Mouse (Mus musculus) embryonic facial prominence, embryonic 12.5 days (tissue): ENCODE measurements at regions not wholly inside any gene's neighbourhood (a gene's known extent, or its start where the extent isn't known, plus 50 kb on each side); places are given as distances from the start of the nearest gene placed in this dataset.

Experiments
- ATAC-seq: fragments of 200-750 bp; cut with Nextera tagmentation; 2 replicates; pipeline ENCODE4 v1.8.0; 2017; ENCODE audit not compliant: insufficient number of reproducible peaks, insufficient read depth, low FRiP score, low TSS enrichment
- H3K27ac ChIP-seq: fragments of 300-500 bp; sonication (generic); 2 replicates; pipeline ENCODE4 v1.5.1; 2016; ENCODE audit warnings: mild to moderate bottlenecking
- H3K27me3 ChIP-seq: fragments of 300-500 bp; sonication (generic); 2 replicates; pipeline ENCODE4 v1.6.1; 2016; ENCODE audit warnings: mild to moderate bottlenecking, moderate library complexity
- H3K36me3 ChIP-seq: fragments of 300-500 bp; sonication (generic); 2 replicates; pipeline ENCODE4 v1.6.1; 2016; ENCODE audit warnings: mild to moderate bottlenecking
- H3K4me1 ChIP-seq: fragments of 300-500 bp; sonication (generic); 2 replicates; pipeline ENCODE4 v1.6.1; 2016
- H3K4me2 ChIP-seq: fragments of 300-500 bp; sonication (generic); replicated peaks from 2 replicates; pipeline ENCODE4 v1.6.1; 2016; ENCODE audit warnings: mild to moderate bottlenecking, moderate library complexity
- H3K4me3 ChIP-seq: fragments of 300-500 bp; sonication (generic); 2 replicates; pipeline ENCODE4 v1.5.1; 2016; ENCODE audit warnings: mild to moderate bottlenecking
- H3K9ac ChIP-seq: fragments of 300-500 bp; sonication (generic); 2 replicates; pipeline ENCODE4 v1.6.1; 2016; ENCODE audit warnings: mild to moderate bottlenecking, moderate library complexity
- H3K9me3 ChIP-seq: fragments of 300-500 bp; sonication (generic); 2 replicates; pipeline ENCODE4 v1.6.1; 2016; ENCODE audit warnings: mild to moderate bottlenecking, moderate library complexity
- WGBS: fragments of 180-500 bp; shearing (Covaris S2); methylation state at CpG from one replicate; pipeline ENCODE4 v1.1.7; 2016; 5-methylcytosine and 5-hydroxymethylcytosine counted together

DNA sequence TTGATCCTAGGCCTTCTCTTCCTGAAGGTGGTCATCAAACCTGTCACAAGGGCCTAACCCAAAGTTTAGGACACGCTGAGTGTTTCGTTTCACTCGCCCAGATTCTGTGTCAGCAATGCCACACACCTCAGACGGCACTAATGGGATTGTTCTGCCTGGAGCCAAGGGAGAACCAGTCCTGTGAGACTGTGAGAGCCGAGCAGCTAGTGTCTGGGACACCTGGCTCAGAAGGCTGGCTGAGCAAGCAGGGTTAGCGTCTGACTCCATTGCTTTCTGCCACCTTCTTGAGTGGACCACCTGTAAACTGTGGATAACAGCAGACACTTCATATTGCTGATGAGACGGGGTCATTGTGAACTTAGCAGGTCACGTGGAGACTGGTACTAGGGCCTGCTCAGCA is 160.0 kb downstream of the Fam43a start:
- Histone ChIP-seq H3K27ac (no peak overlapping the region), H3K4me3 (no peak overlapping the region), H3K27me3 (no peaks in the 10 kb centered on the region), H3K9me3 (no peaks in the 10 kb centered on the region), H3K9ac (no peak overlapping the region), H3K36me3 (no peaks in the 10 kb centered on the region), H3K4me2 (no peak overlapping the region), H3K4me1 (peaks cover 10% of the 10 kb centered on the region; the same call in 1 of the 2 replicates)
- 73% methylated on average over 8 of the region's 8 CpGs for WGBS
- ATAC-seq: no peak

DNA sequence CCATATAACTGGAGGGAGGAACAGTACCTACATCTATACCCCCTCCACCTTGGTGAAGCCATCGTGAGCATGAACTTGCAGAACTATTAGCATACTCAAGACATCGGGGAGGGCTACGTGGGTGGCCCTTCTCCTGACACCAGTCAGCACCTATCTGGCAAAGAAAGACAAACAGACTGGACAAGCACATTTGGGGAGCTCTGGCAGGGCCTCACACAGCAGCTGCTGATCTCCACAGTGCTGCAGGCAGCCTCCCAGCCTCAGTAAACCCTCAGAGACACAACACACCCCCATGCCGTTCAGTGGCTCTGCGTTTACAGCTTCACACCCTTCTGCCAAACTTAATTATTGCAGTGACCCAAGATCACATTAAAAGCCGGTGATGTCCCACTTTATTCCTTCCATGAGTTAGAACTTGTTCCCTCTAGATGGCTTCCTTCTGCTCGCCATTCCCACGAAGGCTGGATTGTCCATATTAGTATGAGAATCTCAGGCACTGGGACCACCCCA is 161.7 kb downstream of the Fam43a start:
- H3K4me3 ChIP-seq: no peak overlapping the region
- no peak overlapping the region for H3K9ac ChIP-seq
- H3K27me3 ChIP-seq: no peaks in the 10 kb centered on the region
- peaks cover 10% of the 10 kb centered on the region; the same call in 1 of the 2 replicates for H3K4me1 ChIP-seq
- ATAC-seq: no peak
- no peaks in the 10 kb centered on the region for H3K36me3 ChIP-seq
- WGBS: 50% methylated on average over 8 of the region's 8 CpGs
- no peak overlapping the region for H3K27ac ChIP-seq
- no peak overlapping the region for H3K4me2 ChIP-seq
- H3K9me3 ChIP-seq: no peaks in the 10 kb centered on the region

DNA sequence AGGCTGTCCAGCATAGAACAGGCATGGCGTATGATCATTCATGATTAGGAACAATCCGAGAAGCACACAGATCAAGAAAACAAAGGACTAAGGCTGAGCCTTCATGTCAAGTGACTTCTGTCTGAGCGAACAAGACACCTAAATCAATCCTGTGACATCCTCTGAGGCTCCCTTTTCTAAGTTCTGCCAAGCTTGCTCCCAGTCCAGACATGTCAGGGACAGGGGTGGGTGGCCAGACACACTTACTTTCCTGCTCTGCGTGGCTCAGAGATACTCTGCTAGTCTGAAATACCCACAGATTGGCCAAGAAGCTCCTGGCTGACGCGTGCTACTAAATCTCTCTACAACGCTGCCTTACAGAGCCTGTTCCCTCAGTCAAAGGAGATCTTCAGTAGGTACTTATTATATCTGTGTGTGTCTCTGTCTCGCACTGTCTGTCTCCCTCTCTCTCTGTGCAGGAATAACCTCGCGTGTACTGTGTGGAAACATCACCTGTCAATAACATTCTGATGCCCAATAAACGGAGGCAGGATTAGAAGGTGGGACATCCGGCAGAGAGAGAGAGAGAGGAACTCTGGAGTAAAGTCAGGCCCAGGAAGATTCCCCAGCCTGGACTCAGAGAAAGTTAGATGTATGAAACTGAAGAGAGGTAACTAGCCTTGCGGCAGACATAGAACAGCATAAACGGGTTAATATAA is 163.5 kb downstream of the Fam43a start:
- H3K27me3 ChIP-seq: no peaks in the 10 kb centered on the region
- H3K9ac ChIP-seq: no peak overlapping the region
- H3K36me3 ChIP-seq: no peaks in the 10 kb centered on the region
- H3K27ac ChIP-seq: no peak overlapping the region
- no peaks in the 10 kb centered on the region for H3K9me3 ChIP-seq
- peaks cover 10% of the 10 kb centered on the region; the same call in 1 of the 2 replicates for H3K4me1 ChIP-seq
- ATAC-seq: no peak
- no peak overlapping the region for H3K4me3 ChIP-seq
- 73% methylated on average over 14 of the region's 14 CpGs for WGBS
- H3K4me2 ChIP-seq: no peak overlapping the region

DNA sequence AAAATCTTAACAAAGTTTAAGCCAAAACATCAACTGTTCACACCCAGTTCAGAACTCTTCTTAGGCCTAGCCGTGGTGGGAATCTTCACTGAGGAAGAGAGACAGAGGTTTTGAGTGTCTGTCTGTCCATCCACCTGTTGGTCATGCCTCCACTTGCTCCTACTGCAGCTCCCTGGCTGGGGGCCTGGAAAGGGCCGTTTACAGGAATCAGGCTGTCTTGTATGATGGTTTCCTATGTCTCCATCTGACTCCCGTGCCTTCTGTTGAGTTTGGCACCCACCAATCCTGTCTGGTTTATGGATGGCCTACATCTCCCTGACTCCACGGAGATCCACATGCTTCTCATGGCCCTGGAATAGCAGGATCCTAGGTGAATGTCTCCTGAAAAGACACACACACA is 166.1 kb downstream of the Fam43a start:
- no peak overlapping the region for H3K27ac ChIP-seq
- H3K9me3 ChIP-seq: no peaks in the 10 kb centered on the region
- H3K4me1 ChIP-seq: peaks cover 19% of the 10 kb centered on the region
- ATAC-seq: no peak
- 84% methylated on average over 4 of the region's 4 CpGs for WGBS
- H3K9ac ChIP-seq: no peak overlapping the region
- no peak overlapping the region for H3K4me3 ChIP-seq
- no peak overlapping the region for H3K4me2 ChIP-seq
- H3K36me3 ChIP-seq: no peaks in the 10 kb centered on the region
- H3K27me3 ChIP-seq: no peaks in the 10 kb centered on the region

DNA sequence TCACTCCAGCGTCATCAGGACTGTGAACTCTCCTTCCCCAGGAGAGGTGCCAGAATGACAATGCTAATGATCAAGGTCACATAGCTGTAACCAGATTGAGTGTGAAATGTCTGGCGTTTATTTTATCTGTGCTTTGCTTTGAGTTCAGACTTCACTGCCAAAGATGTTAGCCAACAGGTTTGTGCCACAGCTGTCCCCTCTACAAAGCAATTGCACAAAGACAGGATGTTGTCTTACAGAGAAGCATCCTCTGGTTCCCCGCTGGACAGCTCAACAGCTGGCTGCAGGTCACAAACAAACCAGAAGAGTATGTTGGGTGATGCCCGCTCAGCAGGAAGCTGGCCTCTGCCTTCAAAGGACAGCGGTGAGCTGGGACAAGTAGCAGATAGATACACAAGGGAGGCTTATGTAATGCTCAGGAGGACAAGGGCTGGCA is 169.5 kb downstream of the Fam43a start:
- no peak overlapping the region for H3K4me3 ChIP-seq
- no peak for ATAC-seq
- no peak overlapping the region for H3K4me2 ChIP-seq
- H3K27ac ChIP-seq: 0 out of 2 replicates have a peak overlapping the region, but pooled peaks have one; percentile 43
- no peaks in the 10 kb centered on the region for H3K27me3 ChIP-seq
- no peaks in the 10 kb centered on the region for H3K9me3 ChIP-seq
- no peaks in the 10 kb centered on the region for H3K36me3 ChIP-seq
- WGBS: 16% methylated on average over 5 of the region's 5 CpGs
- H3K4me1 ChIP-seq: peaks cover 25% of the 10 kb centered on the region
- no peak overlapping the region for H3K9ac ChIP-seq

DNA sequence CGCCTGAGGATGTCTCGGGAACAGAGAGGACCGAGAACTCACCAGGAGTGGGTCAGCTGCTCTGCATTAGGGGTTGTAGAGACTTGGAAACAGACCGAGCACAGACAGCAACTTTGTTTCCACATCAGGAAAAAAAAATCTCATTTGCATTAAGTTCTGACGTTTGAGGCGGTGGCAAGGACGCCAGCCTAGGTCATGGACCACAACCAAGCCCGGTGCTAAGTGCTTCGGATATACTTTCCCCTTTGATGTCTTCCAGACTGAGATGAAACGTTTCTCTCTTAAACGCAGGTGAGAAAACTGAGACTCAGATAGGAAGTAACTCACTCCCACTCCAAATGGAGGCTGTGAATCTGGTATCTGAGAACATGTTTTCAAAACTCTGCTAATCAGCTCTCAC is 169.9 kb downstream of the Fam43a start:
- Histone ChIP-seq H3K4me2 (no peak overlapping the region), H3K9me3 (no peaks in the 10 kb centered on the region), H3K27me3 (no peaks in the 10 kb centered on the region), H3K36me3 (no peaks in the 10 kb centered on the region), H3K27ac (0 out of 2 replicates have a peak overlapping the region, but pooled peaks have one; percentile 43), H3K4me3 (no peak overlapping the region), H3K4me1 (peaks cover 30% of the 10 kb centered on the region), H3K9ac (no peak overlapping the region)
- 15% methylated on average over 11 of the region's 11 CpGs for WGBS
- no peak for ATAC-seq

DNA sequence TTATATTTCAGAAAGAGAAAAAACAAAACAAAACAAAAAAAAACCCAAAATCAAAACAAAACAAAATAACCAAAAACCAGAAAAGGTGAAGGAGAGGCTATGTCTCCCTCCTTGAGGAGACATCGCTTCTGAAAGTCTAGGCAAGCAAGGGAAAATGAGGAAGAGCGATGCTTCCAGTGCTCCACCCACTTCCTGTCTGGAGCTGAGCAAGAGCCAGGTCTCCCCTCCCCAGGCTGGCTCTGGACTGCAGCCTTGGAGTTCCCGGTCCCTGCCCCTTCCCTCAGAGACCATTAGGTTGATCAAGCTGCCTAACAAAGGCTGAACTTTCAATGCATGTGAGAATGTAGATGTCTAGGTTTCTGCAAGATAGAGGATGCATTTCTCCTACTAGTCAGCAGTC is 173.3 kb downstream of the Fam43a start:
- 48% methylated on average over 3 of the region's 3 CpGs for WGBS
- Histone ChIP-seq H3K4me3 (no peak overlapping the region), H3K36me3 (no peaks in the 10 kb centered on the region), H3K9me3 (no peaks in the 10 kb centered on the region), H3K4me2 (no peak overlapping the region), H3K27me3 (no peaks in the 10 kb centered on the region), H3K4me1 (peaks cover 47% of the 10 kb centered on the region), H3K27ac (no peak overlapping the region), H3K9ac (no peak overlapping the region)
- ATAC-seq: no peak

DNA sequence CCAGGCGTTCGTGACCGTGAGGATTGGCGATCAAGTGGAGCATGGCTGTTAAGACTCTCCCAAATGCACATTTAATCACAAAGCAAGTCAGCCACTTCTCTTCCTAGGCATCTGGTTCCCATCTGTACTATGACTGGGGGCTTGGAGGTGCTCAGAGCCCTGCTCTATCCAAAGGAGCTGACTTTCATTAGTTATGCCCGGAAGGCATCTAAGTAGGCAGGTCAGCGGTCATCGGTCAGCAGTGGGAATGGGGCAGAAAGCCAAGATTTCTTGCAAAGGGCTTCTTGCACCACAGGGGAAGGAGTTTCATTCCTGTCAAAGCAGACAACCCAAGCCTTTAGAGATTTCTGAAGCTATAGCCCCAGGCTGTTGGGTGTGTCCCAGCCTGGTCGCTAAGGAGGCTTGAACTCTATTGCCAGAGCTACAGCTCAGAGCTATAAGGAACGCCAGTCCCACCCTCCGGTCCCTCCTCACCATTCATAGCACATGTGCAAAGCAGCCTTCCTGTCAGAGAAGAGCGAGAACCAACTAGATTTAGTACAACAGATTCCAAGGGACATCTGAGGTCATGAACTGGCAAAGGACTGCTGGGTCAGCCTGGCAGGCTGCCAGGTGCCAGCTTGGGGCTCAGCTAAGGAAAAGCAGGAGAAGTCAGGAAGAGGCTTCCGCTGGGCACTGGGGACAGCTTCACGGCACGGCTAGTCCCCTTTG is 175.6 kb downstream of the Fam43a start:
- H3K4me2 ChIP-seq: no peak overlapping the region
- peaks cover 42% of the 10 kb centered on the region for H3K4me1 ChIP-seq
- WGBS: 27% methylated on average over 14 of the region's 14 CpGs
- H3K27ac ChIP-seq: no peak overlapping the region
- no peaks in the 10 kb centered on the region for H3K9me3 ChIP-seq
- no peak overlapping the region for H3K9ac ChIP-seq
- H3K27me3 ChIP-seq: no peaks in the 10 kb centered on the region
- H3K36me3 ChIP-seq: no peaks in the 10 kb centered on the region
- ATAC-seq: no peak
- no peak overlapping the region for H3K4me3 ChIP-seq

DNA sequence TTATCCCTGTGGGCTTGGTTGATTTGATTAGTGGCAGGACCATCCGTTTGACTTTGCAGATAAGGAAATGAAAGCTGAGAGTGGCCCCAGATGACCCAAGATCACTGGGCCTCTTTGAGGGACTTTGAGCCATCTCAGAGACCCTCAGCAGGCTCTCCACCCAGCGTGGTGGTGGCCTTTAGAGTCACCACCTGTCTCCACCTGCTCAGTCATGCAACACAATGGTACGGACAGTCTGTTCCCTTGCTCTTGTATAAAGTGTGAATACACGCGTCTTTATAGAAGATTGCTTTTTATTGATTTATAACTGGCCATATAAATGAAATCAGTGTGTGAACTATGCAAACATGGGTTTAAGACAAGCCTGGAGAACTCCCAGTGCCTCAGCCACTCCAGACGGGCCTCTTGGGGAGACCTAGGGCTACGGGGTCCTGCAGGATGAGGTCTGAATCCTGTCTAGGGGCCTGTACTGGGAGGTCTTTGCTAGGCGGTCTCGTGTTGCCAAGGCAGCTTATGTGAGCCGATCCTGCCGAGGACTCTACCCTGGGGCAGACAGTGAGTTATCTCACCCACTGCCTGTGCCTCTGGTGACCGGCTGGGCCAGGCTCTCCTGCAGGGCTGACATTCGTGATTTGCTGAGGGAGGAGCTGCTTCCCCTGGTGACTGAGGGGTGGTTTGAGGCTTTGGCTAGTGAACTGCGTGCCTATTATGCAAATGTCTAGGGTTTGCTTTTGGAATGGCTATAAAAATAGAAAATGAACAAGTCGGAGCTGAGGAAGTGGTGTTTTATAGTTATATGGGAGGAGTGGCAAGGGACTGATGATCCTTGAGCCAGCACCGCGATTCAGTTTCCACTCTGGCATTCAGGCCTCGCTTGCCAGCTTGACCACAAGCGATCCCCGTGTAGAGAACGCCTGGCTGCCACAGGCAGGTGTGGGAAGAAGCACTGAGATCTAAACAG is 176.5 kb downstream of the Fam43a start:
- Histone ChIP-seq H3K36me3 (no peaks in the 10 kb centered on the region), H3K4me2 (no peak overlapping the region), H3K4me3 (no peak overlapping the region), H3K9ac (no peak overlapping the region), H3K4me1 (peaks cover 42% of the 10 kb centered on the region), H3K9me3 (no peaks in the 10 kb centered on the region), H3K27ac (no peak overlapping the region), H3K27me3 (no peaks in the 10 kb centered on the region)
- 47% methylated on average over 21 of the region's 21 CpGs for WGBS
- ATAC-seq: no peak

DNA sequence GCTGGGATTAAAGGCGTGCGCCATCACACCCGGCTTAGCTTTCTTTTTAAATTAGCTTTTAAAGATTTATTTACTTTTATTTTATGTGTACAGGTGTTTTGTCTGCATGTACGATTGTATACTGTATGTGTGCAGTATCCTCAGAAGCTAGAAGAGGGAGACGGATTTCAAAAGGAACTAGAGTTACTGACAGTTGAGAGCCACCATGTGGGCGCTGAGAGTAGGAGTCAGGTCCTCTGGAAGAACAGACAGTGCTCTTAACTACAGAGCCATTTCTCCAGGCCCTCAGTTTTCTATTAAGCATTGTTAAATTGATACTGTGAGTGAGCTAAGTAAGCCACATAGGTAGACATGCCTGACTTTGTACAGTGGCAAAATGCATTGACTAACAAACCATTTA is 177.9 kb downstream of the Fam43a start:
- Histone ChIP-seq H3K9me3 (no peaks in the 10 kb centered on the region), H3K4me1 (peaks cover 38% of the 10 kb centered on the region), H3K4me2 (no peak overlapping the region), H3K9ac (no peak overlapping the region), H3K27ac (no peak overlapping the region), H3K4me3 (no peak overlapping the region), H3K36me3 (no peaks in the 10 kb centered on the region), H3K27me3 (no peaks in the 10 kb centered on the region)
- no peak for ATAC-seq
- 84% methylated on average over 6 of the region's 6 CpGs for WGBS

DNA sequence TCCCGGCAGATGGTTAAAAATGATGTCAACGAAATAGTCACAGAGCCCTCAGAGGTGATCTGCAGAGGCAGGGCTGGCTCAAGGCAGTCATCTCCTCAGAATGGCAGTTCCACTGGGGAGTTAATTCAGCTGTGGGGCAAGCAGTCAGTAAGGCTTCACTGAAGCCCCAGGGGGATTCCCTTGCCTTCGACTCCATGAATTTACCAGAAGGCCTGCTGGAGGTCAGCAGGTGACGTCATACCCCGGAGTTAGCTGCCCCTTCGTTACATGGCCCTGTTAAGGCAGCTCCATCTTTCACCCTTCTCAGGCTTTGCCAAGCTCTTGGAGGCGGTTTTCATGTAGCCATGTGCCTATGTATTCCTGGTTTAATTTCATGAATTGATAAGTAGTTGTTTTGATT is 178.6 kb downstream of the Fam43a start:
- WGBS: 57% methylated on average over 7 of the region's 7 CpGs
- Histone ChIP-seq H3K4me1 (peaks cover 32% of the 10 kb centered on the region), H3K4me3 (no peak overlapping the region), H3K4me2 (no peak overlapping the region), H3K27ac (no peak overlapping the region), H3K36me3 (no peaks in the 10 kb centered on the region), H3K9ac (no peak overlapping the region), H3K9me3 (no peaks in the 10 kb centered on the region), H3K27me3 (no peaks in the 10 kb centered on the region)
- ATAC-seq: no peak
